Mouse (Mus musculus): ENCODE results near the gene Mxd1. TPM values are rescaled to one million over a fixed set of nuclear protein-coding genes. Genes with fewer than 3 reads are reported as not detected.

The Mxd1 gene
- total RNA-seq, 2 experiments from 2014 or later = 5.7 to 7.3 TPM

- intact Hi-C loops (cut with DNase I) = no loop called here
- no peak for DNase-seq
Observed at GRCm38 (mm10) chr6:86609235-86609634, 59.7 kb downstream of the Mxd1 start.

GRCm38 (mm10) chr6:86607471-86607870, 61.5 kb downstream of the Mxd1 start:
- intact Hi-C loops (cut with DNase I) = no loop called here
- no peak for DNase-seq

- intact Hi-C loops (cut with DNase I) = no loop called here
- no peak for DNase-seq
Observed at GRCm38 (mm10) chr6:86606289-86606688, 62.7 kb downstream of the Mxd1 start.

- DNase-seq = no peak
- intact Hi-C loops (cut with DNase I) = no loop called here
Observed at GRCm38 (mm10) chr6:86605260-86605659, 63.7 kb downstream of the Mxd1 start.

GRCm38 (mm10) chr6:86599951-86600414, 69.0 kb downstream of the Mxd1 start:
- intact Hi-C loops (cut with DNase I) = loop anchor here (5.0 kb wide), 2 partner anchors 53 to 67 kb away; partner anchors contain the start of gene Mxd1
- peak; percentile 82 for DNase-seq

- intact Hi-C loops (cut with DNase I) = loop anchor here (5.0 kb wide), 2 partner anchors 52 to 68 kb away; partner anchors contain the start of gene Mxd1
- DNase-seq = peak; percentile 84 to 92
Observed at GRCm38 (mm10) chr6:86599197-86599596, 69.8 kb downstream of the Mxd1 start.

- DNase-seq = no peak
- intact Hi-C loops (cut with DNase I) = loop anchor here (5.0 kb wide), 2 partner anchors 51 to 69 kb away; partner anchors contain the start of gene Mxd1
Observed at GRCm38 (mm10) chr6:86598742-86599193, 70.2 kb downstream of the Mxd1 start.

Other genes starting within 250 kb of the Mxd1 start
- under 1 TPM in 1 of 2 experiments, not detected in 1; 0.93 TPM for gene Gm44790, start 242.5 kb downstream of the Mxd1 start, total RNA-seq (2021)
- 10 to 100 TPM; 10.5 to 11.4 TPM for gene C87436, start 230.8 kb downstream of the Mxd1 start, total RNA-seq (2021)
- 100 to 1,000 TPM; 205 to 210 TPM for gene Pcbp1, start 142.8 kb downstream of the Mxd1 start, total RNA-seq (2021)
- gene Asprv1, start 41.0 kb downstream of the Mxd1 start, total RNA-seq (2021) = under 1 TPM in 1 of 2 experiments, not detected in 1; 0.22 TPM
- 10 to 100 TPM; 45.9 to 47.1 TPM for gene Snrnp27, start 15.4 kb upstream of the Mxd1 start, total RNA-seq (2021)
- gene Gmcl1, start 64.2 kb upstream of the Mxd1 start, total RNA-seq (2021) = 1 to 10 TPM; 7.8 to 8.8 TPM
- gene Anxa4, start 124.4 kb upstream of the Mxd1 start, total RNA-seq (2021) = 10 to 100 TPM; 38.5 to 39.6 TPM
- gene Aak1, start 180.4 kb upstream of the Mxd1 start, total RNA-seq (2021) = 100 to 1,000 TPM in 1 of 2 experiments, 10 to 100 TPM in 1; 95.7 to 103 TPM

Measured in heart, postnatal 10 days (tissue).